Mouse (Mus musculus) spleen, postnatal 36 days (tissue): ENCODE results near the gene Fam234b.

Source experiments
- DNase-seq, 2 experiments: peaks; one replicate each; pipeline ENCODE4 v3.0.0; 2022; ENCODE audit warnings: low spot score in 2 of 2, mixed read lengths in 1 of 2

Gene Fam234b

DNA sequence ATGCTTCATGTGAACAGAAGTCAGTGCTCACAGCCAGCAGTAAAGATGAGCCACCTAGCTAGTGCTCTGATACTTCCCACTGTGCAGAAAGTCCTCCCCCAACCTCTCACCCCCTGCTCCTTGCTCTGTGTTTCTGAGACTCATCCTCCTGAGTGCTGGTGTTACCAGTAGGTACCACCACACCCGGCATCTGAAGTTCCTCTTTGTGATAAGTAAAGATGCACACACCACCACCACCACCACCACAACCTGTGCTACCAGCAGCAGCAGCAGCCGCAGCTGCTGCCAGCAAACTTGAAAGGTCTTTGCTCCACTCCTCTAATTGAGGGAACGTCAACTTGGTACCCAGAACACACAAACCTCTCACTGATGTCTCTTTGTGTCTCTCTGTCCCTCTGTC lies 69.4 kb downstream of the Fam234b start:
- DNase-seq = no peak

- DNase-seq = no peak
Observed at GRCm38 (mm10) chr6:135268392-135268791, 70.6 kb downstream of the Fam234b start.

DNA sequence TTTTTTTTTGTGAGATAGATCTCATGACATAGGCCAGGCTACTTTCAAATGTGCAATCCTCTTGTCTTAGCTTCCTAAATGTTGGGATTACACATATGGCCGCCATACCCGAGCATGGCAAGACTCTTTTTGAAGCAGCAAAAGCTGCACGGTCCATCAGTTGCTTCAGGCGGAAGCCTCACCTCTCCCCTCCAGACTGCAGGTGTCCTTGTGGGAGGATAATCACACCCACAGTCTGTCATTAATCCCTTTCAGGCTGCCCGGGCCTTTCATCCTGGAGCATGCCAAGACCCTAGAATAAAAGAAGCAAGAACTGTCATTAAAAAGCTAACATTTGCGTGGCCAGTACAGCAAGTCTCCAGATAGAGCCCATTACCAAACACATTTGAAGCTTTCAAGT lies 71.8 kb downstream of the Fam234b start:
- DNase-seq = no peak

DNA sequence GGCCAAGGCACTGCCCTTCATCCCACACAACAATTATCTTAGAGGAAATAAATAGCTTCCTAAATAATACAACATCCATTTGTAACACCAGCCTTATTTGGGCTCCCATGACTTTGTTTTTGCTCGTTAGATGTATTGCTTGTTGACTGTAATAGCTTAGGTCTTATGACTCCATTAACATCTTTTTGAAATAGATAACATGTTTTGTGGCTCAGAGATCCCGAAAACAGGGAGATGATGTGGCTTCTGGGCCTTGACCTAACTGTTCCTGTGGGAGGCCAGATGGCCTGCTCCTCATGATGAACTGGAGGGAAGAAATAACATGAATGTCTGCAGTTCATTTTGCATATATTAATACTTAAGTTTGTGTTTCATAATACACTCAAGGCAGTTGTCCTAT lies 74.0 kb downstream of the Fam234b start:
- no peak for DNase-seq

DNA sequence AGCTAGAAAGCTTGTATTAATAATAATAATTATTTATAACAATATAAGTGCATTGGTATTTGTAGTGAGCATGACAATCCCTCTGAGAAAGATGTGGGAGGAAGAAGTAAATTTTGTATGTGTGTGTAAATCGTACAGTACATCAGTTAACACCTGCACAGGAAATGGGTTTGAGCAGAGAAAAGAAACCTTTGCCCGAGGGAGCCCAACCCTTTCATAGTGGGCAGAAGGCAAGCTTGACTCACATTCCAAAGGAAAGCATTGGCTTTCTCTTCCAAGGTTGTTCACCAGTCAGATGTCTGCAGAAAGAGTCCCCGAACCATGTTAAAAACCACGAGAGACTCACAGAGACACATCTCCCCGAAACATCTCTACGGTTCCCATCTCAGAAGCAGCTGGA lies 75.3 kb downstream of the Fam234b start:
- no peak for DNase-seq

GRCm38 (mm10) chr6:135275231-135275630 lies 77.5 kb downstream of the Fam234b start:
- DNase-seq = no peak

DNA sequence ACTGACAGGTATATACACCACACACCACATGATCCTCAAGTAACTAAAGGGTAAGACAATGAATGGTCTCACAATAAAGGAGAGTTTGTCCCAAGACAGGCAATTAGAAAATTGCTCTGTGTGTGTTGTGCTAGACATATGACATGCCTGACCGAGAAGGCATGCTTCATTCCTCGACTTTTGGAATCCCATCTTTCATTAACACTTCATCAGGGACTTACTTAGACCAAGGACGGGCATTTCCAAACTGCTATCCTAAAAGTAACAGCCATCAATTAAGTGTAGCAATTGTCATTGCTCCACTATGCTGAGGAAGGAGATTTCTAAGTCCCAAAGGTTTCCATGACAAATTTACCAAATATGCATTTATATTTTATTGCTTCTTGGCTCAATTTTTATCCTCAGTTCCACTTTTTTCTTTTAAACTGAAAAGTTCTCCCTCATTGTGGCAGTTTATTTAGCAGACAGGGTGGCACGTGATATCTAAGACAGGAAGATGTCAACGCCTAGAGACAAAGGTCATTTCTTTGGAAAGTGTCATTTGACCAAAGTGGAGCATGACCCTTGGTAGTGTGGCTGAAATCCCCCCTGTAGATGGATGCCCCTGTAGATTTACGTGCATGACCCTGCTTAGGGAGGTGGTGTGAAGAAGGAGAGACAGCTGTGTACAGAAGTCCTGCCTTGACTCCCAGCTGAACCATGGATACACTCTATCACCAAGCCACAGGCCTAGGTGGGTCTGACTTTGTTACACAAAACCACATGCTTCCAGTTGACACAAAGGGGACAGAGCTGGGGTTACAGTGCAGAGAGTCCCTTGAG lies 78.9 kb downstream of the Fam234b start:
- DNase-seq = no peak

- DNase-seq = no peak
Observed at GRCm38 (mm10) chr6:135278302-135278701, 80.5 kb downstream of the Fam234b start.

DNA sequence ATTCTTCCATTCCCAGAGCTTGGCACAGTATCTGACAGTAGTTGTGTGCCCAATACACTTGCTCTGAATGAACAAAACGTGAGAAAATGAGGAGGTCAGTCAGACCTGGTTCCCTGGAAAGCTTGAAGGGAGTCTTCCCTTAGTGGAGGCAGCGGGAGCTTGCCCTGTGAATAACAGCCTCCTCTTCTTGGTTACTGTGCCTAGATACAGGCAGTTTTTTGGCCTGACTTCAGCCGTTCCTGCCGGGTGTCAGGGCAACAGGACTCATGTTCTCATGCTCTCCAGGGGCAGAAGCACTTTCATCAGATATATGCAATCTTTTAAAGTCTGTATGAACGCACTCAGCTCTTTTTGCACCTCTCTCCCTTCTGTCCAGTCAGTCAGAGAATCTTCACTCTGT lies 81.5 kb downstream of the Fam234b start:
- DNase-seq = no peak

DNA sequence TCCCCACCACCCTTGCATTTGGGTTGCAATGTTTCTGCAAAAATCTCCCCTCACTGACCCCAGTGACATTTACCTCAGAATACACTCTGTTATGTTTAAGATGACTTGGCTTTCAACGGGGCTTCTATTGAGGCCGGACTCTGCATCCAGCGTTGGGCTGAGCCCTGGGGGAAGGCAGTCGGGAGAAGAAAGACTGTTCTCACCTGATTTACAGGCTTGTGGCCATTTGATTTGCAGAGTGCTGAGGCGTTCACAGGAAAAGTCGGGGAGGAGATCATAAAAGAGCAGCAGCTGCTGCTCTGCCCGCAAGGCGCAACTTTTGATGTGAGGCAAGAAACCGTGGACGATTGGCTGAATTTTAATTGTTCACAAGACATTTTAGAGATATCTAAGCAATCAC lies 82.1 kb downstream of the Fam234b start:
- DNase-seq = no peak

GRCm38 (mm10) chr6:135292391-135292790 lies 94.6 kb downstream of the Fam234b start:
- no peak for DNase-seq

DNA sequence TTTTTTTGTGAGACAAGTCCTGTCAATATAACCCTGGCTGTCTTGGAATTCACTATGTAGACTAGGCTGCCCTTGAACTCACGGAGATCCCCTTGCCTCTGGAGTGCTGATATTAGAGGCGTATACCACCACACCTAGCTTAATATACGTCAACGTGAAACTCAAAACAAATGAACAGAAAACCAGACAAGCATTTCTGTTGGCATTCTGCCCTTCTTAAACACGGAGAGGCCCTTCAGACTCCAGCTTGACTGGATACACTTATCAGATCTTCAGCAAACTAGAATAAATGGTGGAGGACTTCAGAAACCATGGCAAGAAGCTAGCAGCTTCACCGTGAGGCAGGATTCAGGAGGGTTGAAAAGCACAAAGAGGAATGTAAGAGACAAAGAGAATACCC lies 96.4 kb downstream of the Fam234b start:
- no peak for DNase-seq
